Mouse (Mus musculus): Measurements from ENCODE around the gene Wwox.

Gene Wwox

GRCm38 (mm10) chr8:114603046-114603445 lies 163.6 kb downstream of the Wwox start:
- no peak for DNase-seq

GRCm38 (mm10) chr8:114603561-114603960 lies 164.1 kb downstream of the Wwox start:
- DNase-seq, result peak; percentile 37

GRCm38 (mm10) chr8:114604315-114604714 lies 164.9 kb downstream of the Wwox start:
- DNase-seq, result no peak

- DNase-seq, result no peak
These were observed 166.2 kb downstream of the Wwox start for GRCm38 (mm10) chr8:114605651-114606050.

GRCm38 (mm10) chr8:114609330-114609729 lies 169.9 kb downstream of the Wwox start:
- no peak for DNase-seq

GRCm38 (mm10) chr8:114611075-114611474 lies 171.6 kb downstream of the Wwox start:
- DNase-seq, result no peak

- DNase-seq, result no peak
These were observed 172.6 kb downstream of the Wwox start for GRCm38 (mm10) chr8:114612091-114612490.

- no peak for DNase-seq
These were observed 176.0 kb downstream of the Wwox start for GRCm38 (mm10) chr8:114615413-114615812.

- no peak for DNase-seq
These were observed 176.5 kb downstream of the Wwox start for GRCm38 (mm10) chr8:114615908-114616307.

GRCm38 (mm10) chr8:114618908-114619508 lies 179.6 kb downstream of the Wwox start:
- DNase-seq, result no peak

GRCm38 (mm10) chr8:114625402-114625801 lies 185.9 kb downstream of the Wwox start:
- no peak for DNase-seq

- no peak for DNase-seq
These were observed 187.4 kb downstream of the Wwox start for GRCm38 (mm10) chr8:114626897-114627296.

- DNase-seq, result no peak
These were observed 190.3 kb downstream of the Wwox start for GRCm38 (mm10) chr8:114629719-114630118.

- DNase-seq, result no peak
These were observed 191.6 kb downstream of the Wwox start for GRCm38 (mm10) chr8:114631087-114631486.

GRCm38 (mm10) chr8:114634151-114634550 lies 194.7 kb downstream of the Wwox start:
- no peak for DNase-seq

- DNase-seq, result peak; percentile 65
These were observed 195.4 kb downstream of the Wwox start for GRCm38 (mm10) chr8:114634669-114635410.

GRCm38 (mm10) chr8:114636376-114636775 lies 196.9 kb downstream of the Wwox start:
- no peak for DNase-seq

- no peak for DNase-seq
These were observed 202.4 kb downstream of the Wwox start for GRCm38 (mm10) chr8:114641809-114642208.

GRCm38 (mm10) chr8:114650789-114651188 lies 211.3 kb downstream of the Wwox start:
- peak; percentile 14 for DNase-seq

- peak; percentile 6 for DNase-seq
These were observed 218.3 kb downstream of the Wwox start for GRCm38 (mm10) chr8:114657789-114658188.

GRCm38 (mm10) chr8:114658475-114658874 lies 219.0 kb downstream of the Wwox start:
- no peak for DNase-seq

GRCm38 (mm10) chr8:114663053-114663452 lies 223.6 kb downstream of the Wwox start:
- DNase-seq, result no peak

- no peak for DNase-seq
These were observed 226.1 kb downstream of the Wwox start for GRCm38 (mm10) chr8:114665521-114665920.

GRCm38 (mm10) chr8:114670801-114671200 lies 231.3 kb downstream of the Wwox start:
- DNase-seq, result no peak

- no peak for DNase-seq
These were observed 231.8 kb downstream of the Wwox start for GRCm38 (mm10) chr8:114671237-114671674.
